Mouse (Mus musculus) frontal cortex, adult (tissue): Measurements from ENCODE around the gene Celf2.

Experiments used
- ATAC-seq: cut with Nextera tagmentation; 2 replicates; pipeline ENCODE4 v1.9.2; 2017; ENCODE audit warnings: mild to moderate bottlenecking, moderate library complexity, mixed read lengths; ENCODE audit not compliant: low TSS enrichment

Celf2 gene

DNA sequence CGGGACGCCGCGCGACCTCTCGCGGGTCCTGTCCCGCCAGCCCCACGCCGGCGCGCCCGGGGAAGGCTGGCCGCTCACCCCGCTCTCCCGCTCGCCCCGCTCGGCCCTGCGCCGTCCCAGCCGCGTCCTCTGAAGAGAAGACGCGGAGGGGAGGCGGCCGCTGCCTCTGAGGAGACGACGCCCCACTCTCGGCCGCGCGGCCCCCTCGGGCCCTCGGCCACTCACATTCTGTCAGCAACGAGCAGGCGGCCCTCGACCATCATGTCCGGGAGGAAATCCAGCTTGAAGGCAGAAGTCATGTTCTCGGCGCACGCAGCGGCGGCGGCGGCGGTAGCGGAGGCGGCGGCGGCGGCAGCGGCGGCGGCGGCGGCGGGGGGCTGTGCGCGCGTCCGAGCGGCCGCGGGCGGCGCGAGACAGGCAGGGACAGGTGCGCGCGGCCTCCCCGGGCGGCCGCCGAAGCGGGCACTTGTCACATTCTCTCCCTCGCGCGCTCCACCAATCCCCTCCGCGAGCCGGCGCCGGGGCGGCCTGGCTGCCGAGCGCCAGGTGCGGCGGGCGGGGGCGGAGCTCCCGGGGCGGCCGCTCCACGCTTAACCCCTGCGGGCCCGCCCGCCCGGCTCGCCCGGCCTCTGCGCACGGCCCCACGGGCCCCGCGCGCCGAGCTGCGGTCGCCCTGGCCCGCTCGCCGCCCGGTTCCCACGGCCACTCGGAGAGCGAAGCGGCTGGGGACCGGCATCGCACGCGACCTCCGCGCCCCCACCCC lies 637.1 kb downstream of the Celf2 start:
- peak; percentile 47 for ATAC-seq

DNA sequence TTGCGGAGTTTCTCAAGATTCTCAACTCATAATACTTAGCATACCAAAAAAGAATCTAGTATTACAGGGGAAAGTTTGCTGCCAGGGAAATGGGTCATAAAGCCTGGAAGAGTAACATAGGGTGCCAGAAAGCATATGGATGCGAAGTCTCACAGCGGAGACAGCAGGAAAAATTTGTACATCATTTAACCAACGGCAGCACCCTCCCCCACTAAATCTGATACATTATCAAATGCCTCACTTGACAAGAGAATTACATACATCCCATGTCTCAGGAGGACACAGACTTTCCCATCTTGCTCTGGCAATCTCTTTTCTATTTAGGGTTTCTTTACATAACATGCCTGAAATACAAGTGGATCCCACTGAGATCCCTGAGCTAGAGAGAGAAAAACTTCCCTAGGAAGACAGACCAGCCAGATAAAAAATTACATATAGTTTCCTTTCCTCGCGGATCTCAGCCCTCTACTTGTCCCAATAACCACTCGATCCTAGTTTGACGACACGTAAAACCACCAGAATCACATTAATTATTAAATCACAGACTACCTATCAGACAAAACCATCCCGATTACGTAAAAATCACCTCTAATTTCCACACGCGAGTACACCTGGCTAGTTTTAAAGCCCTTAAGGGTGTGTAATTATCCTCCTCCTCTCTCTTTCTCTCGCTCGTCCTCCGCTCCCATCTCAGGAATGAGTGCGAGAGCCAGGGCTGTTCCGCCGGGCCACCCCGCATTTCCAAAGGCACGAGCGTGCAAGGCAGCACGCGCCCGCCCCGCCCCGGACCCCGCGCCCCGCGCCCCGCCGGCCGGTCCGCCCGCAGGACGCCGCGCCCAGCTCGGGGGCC lies 637.9 kb downstream of the Celf2 start:
- ATAC-seq, result peak; percentile 20; the same call in 1 of the 2 replicates

DNA sequence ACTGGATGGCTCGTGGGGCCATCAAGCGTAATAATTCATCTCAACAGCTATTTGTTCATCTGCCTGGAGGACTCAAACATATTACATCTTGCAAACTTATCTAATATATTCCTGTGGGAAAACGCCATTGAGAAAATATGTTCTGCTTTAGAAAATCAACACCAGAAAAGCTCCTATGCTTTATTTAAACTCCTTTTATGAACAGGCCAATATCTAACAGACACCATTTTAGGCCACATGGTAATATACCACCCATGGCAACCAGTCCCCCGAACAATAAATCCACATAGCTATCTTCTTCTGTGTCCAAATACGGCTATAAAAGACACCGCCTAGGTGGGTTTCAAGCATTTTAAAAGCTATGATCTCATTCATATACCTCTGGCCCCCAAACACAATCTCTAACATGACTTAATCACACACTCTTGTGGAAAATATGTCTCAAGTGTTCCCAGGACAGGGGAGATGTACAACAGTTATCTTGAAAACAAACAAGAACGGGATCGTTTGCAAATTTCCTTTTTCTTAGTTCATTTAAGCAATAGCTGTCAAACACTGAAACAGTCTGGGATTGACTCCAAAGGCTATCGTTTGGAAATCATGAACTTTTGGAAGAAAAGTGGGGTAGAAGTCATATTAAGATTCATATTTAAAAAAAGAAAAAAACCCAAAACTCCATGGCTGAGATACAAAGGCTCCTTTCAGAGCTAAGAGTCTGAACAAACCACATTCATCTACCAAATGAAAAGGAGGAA lies 639.2 kb downstream of the Celf2 start:
- ATAC-seq, result no peak

DNA sequence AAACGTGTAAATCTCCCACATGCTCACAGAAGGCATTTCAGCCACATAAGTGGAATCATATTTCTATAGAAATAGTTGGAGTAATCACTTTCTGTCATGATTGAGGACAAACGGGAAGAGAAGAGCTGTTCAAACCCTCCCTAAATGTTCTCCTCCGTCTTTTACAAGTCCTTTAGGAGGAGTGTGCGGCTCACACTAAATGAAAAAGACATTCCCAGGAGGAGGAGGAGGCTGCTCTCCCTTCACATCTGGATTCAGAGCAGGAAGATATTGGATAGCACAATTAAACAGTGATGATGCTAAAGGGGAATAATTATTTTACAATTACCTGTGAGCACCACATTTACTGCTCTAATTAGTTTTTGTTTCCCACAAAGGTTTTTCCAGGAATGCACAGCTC lies 642.1 kb downstream of the Celf2 start:
- no peak for ATAC-seq

DNA sequence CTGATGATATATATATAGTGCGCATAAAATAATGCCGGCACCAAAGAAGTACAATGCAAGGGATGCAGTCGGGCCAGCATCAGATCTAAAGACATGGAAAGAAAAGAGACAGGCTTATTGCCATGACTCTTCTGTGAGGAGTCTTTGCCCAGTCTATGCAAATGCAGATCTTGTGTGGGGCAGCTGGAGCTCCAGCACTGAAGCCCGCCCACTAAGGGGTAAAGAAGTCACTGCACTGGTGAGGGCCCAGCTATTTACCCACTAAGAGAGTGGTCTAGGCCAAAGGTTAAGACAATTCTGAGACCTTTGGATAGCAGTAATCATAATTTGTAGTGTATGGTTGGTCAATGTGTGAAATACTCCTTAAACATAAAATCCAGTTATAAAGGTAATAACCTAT lies 643.6 kb downstream of the Celf2 start:
- peak; percentile 19; the same call in 1 of the 2 replicates for ATAC-seq

DNA sequence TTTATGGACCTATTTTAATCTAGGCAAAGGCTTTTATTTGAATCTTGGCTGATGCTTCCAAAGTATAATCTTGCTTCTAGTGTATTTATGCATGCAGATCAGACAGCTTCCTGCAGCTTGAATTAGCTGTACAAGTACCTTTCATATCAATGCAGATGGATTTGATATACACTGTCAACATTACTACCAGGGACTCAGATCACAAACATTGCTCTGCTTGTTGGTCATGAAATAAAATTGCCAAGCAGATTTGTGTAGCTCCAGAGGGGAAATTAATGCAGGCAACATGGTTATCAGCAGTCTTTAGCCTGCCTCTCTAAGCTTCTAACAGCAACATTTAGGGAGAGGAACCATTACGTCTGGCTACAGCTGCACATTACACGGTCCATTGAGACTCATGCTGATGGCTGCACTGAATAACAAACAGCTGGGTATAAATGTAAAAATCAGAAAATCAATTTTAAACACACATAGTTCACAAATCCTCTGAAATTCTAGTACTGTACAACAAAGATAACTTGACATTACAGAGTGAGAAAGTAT lies 659.2 kb downstream of the Celf2 start:
- no peak for ATAC-seq

DNA sequence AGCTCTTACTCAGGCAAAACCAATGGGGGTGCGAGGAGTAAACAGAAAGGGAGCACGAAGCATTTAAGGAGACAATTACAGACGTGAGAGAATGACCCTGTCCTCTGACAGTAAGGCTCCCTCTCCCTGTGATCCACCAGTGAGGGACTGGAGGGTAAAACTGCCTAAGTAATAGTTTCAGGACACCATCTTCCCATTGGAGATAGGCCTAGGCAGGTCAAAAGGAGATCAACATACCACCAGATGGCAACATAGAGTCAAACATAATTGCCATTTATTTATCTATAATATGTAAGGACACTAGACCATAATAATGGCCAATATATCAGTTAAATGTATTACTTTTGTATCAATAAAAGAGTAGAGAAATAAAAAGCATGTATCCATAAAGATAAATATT lies 660.0 kb downstream of the Celf2 start:
- 0 out of 2 replicates have a peak, but pooled peaks have one; percentile 11 for ATAC-seq

DNA sequence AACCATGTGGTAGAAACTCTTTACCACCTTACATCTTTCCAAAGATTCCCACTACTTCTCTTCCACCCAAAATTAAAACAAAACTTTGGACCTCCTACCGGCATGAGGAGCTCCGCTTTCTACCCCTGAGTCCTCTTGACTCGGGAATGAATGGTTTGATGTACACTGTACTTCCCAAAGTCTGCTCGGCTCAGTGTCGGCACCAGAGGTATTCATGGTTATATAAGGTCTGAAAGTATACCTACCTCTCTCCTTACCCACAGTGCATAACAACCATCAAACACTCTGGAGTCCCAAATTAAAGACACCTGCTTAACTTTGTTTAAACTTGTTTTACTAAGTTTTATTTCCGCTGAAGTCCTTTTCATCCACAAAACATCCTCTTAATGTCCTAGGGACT lies 679.3 kb downstream of the Celf2 start:
- no peak for ATAC-seq

DNA sequence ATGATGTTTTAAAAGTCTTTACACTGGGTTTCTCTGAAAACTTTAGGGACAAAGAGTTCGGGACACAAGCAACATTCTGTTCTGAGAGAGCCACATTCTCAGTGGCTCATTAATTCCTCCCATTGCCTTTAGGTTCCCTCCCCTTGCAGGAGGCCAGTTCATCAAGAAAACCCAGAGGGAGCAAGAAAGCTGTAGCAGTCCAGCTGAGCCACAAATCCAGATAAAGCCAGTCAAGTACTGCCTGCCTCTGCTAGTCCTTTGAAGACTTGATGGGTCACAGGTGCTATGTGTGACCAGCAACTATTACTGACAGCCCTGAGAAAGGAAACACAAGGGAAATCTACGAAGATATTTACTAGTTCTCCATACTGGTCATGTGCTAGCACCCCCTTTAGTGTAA lies 681.8 kb downstream of the Celf2 start:
- 0 out of 2 replicates have a peak, but pooled peaks have one; percentile 20 for ATAC-seq

DNA sequence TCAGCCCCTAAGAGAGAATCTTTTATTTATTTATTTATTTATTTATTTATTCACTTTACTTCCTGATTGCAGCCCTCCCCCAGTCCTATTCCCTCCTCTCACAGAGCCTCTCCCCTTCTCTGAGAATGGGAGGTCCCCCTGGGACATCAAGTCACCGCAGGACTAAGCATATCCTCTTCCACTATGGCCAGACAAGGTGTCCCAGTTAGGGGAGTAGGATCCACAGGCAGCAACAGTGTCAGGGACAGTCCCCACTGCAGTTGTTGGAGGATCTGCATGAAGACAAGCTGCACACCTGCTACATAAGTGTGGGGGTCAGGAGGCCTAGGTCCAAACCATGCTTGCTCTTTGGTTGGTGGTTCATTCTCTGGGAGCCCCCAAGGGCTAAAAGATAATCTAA lies 686.3 kb downstream of the Celf2 start:
- ATAC-seq, result no peak

DNA sequence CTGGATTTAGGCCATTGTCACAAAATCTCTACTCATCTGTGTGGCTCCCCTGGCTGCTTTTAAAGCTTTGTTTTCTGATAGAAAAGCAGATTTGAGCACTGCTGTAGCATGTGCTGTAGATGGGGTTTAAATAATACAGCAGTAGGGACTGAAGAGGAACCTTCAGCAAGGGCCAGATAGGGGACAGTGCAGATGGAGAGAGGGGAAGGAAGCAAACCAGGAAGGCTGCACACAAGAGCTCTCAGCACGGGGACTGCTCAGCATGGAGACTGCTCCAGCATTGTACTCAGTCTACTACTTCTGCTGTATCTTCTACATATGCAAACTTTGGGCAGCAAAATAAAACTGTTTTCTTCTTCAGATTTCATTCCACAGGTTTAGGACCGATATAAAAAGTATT lies 687.8 kb downstream of the Celf2 start:
- ATAC-seq, result 0 out of 2 replicates have a peak, but pooled peaks have one; percentile 11

DNA sequence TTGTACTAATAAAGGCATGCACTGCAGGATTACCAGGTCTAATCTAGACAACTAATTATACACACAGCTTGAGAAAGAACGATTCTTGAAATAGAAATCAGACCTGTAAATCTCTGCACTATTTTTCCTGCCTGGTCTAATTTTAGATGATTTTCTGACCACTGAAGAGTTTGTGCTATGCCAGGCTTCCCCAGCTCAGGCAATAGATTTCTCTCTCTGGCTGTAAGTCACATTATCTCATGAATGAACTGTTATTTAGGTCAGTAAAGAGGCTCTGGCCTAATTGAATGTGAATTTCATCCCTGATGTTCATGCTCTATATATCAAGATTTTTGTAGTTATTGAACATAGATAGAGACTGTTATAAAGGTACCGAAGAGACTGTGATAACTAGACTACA lies 694.1 kb downstream of the Celf2 start:
- ATAC-seq, result no peak

DNA sequence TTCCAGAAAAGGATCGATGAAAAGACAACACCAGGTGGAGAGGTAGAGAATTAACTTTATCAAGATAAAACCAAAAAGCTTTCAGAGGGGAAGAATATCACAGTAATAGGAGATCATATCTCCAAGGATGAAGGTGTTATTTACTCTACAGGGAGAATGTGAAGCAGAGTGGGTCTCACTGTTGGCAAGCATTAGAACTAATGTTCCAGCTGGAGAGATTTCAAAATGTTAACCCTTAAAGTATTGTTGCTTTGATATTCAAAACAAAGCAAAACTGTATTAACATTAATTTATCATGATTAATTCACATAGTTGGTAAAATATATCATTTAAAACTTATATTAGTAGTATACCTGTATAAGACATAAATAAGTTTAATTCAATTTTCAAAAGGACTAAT lies 700.6 kb downstream of the Celf2 start:
- no peak for ATAC-seq

DNA sequence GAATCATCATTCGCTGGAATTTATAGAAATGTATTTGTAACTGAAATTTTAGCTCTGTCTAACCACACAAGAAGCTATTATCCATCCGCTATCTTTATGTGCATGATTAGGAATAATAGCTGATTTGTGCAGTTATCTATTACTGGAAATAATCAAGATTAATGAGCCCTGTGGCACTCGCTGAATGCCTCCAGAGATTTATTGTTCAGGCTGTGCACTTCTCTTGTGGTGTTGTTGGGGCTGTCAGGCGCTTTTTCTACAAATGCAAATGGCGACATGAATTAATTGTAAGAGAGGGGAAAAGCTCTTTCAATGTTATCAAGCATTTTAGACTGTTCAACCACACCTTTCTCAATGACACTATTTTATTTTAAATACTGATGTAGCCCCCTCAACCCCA lies 712.6 kb downstream of the Celf2 start:
- no peak for ATAC-seq

DNA sequence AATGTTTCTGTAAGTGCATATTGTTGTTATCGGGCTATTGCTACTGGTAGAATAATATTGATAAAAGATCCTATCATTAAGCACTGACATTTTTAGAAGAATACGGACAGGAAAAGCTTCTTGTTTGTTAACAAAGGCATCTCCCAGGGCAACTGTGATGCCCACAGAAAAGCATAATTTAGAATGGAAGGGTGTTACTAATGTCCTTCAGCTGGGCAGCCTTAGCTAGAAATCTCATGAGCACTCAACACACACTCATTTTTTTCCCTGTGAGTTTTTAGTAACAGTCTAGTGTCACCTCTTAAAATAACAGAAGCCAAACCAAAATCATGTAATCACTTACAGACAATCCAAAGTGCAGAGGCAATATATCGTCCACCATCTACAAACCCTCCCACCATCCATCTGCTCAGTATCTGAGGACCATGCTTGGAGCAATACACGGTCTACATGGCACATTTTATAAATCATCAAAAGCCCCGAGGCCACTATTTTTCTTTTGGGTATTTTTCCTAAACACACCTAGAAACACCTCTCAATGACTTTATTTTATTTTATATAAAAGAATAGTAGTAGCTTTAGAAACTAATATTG lies 713.3 kb downstream of the Celf2 start:
- peak; percentile 24 for ATAC-seq

DNA sequence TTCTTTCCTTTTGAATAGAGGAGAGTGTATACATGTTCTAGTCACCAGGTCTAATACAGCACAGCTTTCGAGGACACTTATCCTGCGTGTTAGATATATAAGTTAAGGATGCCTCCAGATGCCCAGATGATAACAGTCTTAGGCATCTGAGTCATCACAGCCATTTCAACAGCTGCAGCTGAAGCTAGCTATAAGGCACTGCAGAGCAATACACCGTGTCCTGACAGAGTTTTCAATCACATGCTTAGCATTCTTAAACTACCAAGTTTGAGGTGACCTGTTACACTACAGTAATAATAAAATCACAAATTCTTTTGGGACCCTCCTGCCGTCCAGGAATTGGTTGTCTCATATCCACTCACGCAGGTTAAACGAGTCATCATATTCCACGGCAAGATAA lies 714.5 kb downstream of the Celf2 start:
- no peak for ATAC-seq

DNA sequence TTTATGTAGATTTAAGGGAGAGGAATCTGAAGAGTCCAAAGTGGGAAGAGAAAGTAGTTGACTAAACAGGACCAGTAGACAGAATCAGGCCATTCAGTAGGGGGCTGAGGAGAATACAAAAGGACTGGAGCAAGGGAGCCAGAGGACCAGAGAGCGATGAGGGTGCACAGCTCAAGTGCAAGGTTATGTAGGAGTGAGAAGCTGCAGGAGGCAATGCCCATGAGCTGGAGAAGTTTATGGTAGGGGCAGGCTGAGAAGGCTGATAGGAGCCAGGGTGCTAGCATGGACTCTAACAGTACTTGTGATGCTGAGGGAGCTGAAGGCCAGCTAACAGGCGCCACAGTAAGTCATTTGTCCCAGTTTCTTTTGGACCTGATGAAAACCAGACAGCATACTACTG lies 718.5 kb downstream of the Celf2 start:
- ATAC-seq, result peak; percentile 1; the same call in 1 of the 2 replicates

DNA sequence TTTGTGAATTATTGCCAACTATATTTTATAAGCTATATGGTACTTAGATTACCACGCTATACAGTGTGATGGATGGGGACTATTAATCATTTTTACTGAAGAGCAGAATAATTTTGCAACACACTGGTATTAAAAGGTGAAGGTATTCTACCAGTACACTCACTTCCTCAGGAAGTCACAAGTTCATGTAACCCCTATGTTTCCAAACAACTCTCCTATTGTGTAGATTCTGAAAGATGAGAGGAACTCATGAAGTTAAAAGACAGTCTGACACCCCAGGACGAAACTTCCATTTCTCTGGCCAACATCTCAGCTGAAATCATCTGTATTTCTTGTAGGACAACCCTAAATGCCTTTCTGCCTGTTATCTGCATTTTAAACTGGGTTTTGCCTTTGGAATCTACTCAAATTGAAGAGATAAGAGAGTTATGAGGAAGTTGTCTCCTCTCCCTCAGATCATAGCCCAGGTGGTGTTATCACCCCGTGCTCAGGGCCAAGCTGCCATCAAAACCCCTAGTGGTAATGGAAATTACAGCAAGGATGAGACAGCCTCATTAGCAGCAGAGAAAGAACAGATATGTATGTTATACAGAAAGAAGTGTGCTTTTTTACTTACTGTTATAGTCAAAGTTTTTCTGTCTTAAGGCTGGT lies 722.7 kb downstream of the Celf2 start:
- no peak for ATAC-seq

DNA sequence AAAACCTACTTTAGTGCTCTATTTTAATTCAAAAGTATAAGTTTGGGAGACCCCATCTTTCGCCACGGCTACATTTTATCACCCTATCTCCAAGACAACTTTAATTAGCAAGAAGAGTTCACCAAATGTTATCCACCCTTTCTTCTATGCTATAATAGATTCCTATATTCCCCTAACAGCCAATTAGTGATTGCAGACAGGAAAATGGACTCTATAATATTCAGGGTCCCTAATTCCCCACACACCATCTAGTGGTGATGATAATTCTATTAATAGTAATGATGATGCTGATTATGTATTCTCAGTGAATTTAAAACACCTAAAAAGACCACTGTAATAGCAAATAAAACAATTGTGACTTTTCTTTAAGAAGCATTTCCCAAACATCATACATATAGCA lies 739.1 kb downstream of the Celf2 start:
- no peak for ATAC-seq

DNA sequence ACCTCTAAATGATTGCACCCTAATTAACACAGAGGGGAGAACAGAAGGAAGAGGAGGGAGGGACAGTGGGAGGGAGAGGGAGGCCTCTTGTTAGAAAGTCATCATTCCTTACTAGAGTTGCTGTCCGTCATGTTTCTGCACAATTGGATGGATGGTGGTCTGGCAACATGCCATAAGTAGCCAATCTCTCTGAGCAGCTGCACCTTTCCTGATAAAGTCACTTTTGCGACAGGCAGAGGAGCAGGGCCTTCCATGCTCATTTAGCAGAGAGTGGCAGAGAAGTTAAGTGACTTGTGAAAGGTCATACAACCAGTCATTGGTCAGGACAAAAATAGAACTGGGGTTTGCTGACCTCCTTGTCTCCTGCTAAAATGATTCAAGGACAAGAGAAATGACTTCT lies 747.0 kb downstream of the Celf2 start:
- no peak for ATAC-seq

DNA sequence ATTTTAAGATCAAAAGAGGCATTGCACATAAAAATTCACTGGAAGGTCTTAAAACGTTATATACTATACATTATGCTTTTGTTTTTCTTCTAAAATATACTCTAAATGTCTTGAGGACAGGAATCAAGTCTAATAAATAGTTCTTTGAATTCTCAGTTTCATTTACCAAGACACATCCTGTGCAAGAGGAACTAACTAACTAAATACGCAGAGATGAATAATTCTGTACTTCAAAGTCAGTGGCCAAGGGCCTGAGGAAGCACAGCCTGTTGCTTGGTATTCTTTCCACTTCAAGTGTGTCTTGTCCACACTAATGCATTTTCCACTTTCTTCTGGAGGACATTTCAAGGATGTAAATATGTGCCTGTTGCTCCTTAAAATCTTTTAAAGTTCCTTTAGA lies 766.2 kb downstream of the Celf2 start:
- no peak for ATAC-seq
